Comparison of ENCODE assay signal across 18 mouse cellular contexts in the genomic region with DNA sequence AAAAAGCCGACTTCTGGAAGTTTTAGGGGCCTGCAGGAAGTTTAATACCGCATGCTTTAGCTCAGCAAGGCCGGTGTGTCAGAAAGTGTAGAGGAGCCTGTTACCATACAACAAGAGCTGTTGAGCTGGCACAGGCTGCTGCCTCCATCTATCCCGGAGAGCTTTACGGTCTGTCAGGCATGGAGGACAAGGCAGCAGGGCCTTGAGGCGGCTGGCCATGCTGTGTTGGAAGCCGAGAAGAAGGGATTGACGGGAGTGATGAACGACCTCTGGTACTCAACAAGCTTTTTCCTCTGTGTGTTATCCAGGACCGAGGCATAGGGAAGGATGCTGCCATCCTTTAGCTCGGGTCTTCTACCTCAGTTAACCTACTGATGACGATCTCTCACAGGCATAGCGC.
"Had no signal": no experiment of that assay in that cellular context is flagged by ENCODE, and none has a peak within 500 bp of the region (broad histone marks: within the 10 kb centered on the region; RNA-seq: fewer than 3 reads in every experiment).

No protein-coding gene starts in this region.

- H3K4me3 ChIP-seq: lung, embryonic 15.5 days; megakaryocyte, embryonic 14.5 days; midbrain, embryonic 13.5 days; midbrain, embryonic 15.5 days; neural tube, embryonic 13.5 days; neural tube, embryonic 15.5 days; stomach, embryonic 15.5 days had no signal

- H3K36me3 ChIP-seq: lung, embryonic 15.5 days; midbrain, embryonic 13.5 days; midbrain, embryonic 15.5 days; neural tube, embryonic 13.5 days; neural tube, embryonic 15.5 days; stomach, embryonic 15.5 days had no signal

- H3K4me1 ChIP-seq: lung, embryonic 15.5 days; megakaryocyte, embryonic 14.5 days; midbrain, embryonic 13.5 days; midbrain, embryonic 15.5 days; stomach, embryonic 15.5 days had no signal

- H3K27me3 ChIP-seq: lung, embryonic 15.5 days; megakaryocyte, embryonic 14.5 days; midbrain, embryonic 13.5 days; midbrain, embryonic 15.5 days; neural tube, embryonic 13.5 days; neural tube, embryonic 15.5 days; stomach, embryonic 15.5 days had no signal

- H3K27ac ChIP-seq: lung, embryonic 15.5 days; macrophage; midbrain, embryonic 13.5 days; midbrain, embryonic 15.5 days; neural tube, embryonic 13.5 days; neural tube, embryonic 15.5 days; stomach, embryonic 15.5 days; stomach, postnatal 0 days had no signal

- H3K9me3 ChIP-seq: lung, embryonic 15.5 days; midbrain, embryonic 13.5 days; midbrain, embryonic 15.5 days; neural tube, embryonic 13.5 days; neural tube, embryonic 15.5 days; stomach, embryonic 15.5 days had no signal

- DNase-seq: liver, postnatal 0 days; lung, adult 2 months; lung, postnatal 14 days; lung, postnatal 36 days; retina, postnatal 1 day; right cerebral cortex, postnatal 14 days; thymus, adult 2 months; thymus, postnatal 25 days; thymus, postnatal 4 days had no signal
